Mouse (Mus musculus) T-helper 1 cell (primary cell): ENCODE measurements at regions not wholly inside any gene's neighbourhood (a gene's known extent, or its start where the extent isn't known, plus 50 kb on each side); places are given as distances from the start of the nearest gene placed in this dataset.
"Not testable (repeated sequence)": the region's sequence is repeated elsewhere in the genome, so short reads cannot be mapped to it uniquely, and the experiment has no call there.

Source experiments
- in situ Hi-C: fragments of 300-600 bp; cut with MboI, MseI; formaldehyde crosslinking; loops from one replicate; pipeline ENCODE4 v1.15.1; 2025; ENCODE audit warnings: high pct_unique_total_duplicates

DNA sequence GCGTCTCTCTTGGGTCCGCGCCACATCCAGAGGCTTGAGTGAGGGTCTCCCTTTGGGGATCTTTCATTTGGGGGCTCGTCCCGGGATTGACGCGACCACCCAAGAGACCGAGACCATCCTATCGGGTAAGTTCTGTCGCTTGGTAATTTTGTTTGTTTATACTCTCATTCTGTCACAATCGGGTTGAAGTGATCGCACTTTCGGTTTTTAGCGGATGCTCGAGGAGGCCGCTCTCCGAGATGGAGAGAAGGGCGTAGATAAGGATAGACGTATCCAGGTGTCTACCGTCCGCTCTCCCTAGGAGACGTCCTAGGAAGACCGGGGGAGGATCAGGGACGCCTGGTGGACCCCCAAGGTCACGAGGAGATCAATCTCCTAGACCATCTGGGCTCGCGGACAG, 199.3 kb upstream of the Mrpl21 start:
- in situ Hi-C loops = not testable (repeated sequence)

DNA sequence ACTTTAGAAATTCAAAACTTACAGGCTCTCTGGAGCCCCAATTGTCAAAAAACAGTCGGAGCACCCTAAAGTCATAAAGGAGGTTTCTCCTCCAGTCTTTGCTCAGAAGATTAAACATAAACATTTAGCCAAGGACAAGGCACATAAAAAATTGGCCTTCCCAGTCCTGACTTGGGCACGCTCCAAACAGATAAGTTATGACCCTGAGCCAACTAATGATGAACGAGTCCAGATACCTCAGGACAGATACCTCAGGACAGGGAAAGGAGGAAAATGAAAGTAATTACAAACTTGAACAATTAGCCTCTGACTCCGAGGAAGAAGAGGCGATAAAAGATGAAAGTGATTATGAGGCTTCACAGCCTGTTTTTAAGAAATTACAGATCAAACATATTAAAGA, 190.9 kb upstream of the Mrpl21 start:
- in situ Hi-C loops = loop anchor here (10.0 kb wide), 1 partner anchor 373 kb away; no protein-coding TSS in a partner anchor
